Mouse (Mus musculus) CH12.LX (cell line): ENCODE results near the gene Fam71d. TPM values are rescaled to one million over a fixed set of nuclear protein-coding genes. Genes with fewer than 3 reads are reported as not detected.

Source experiments
- DNase-seq: peaks from one replicate; pipeline ENCODE4 v3.0.0-alpha.2; 2013; ENCODE audit errors: extremely low read depth
- H3K27ac ChIP-seq: 2 replicates; pipeline ENCODE4 v1.5.1; 2012; ENCODE audit warnings: low read depth, mild to moderate bottlenecking, control low read depth, moderate library complexity; ENCODE audit not compliant: insufficient read depth
- H3K27me3 ChIP-seq: replicated peaks from 2 replicates; pipeline ENCODE3; 2012; ENCODE audit warnings: inconsistent platforms
- H3K36me3 ChIP-seq, 2 experiments: replicated peaks in 1 of 2; 2 replicates each; pipeline versions ENCODE3 to v1.6.1; 2012; ENCODE audit warnings: inconsistent platforms in 1 of 2, low read length in 1 of 2, mild to moderate bottlenecking in 1 of 2, mixed read lengths in 1 of 2, moderate library complexity in 1 of 2; ENCODE audit not compliant: control insufficient read depth in 1 of 2, insufficient read depth in 1 of 2
- H3K4me1 ChIP-seq, 2 experiments: 2 replicates each; pipeline ENCODE4 v1.6.1; 2012; ENCODE audit warnings: inconsistent platforms in 1 of 2, moderate library complexity in 1 of 2; ENCODE audit not compliant: insufficient read depth in 2 of 2, control insufficient read depth in 1 of 2
- H3K4me2 ChIP-seq: 2 replicates; pipeline ENCODE4 v1.6.1; 2012; ENCODE audit warnings: low read depth, mild to moderate bottlenecking, control low read depth; ENCODE audit not compliant: poor library complexity, insufficient read depth, severe bottlenecking
- H3K4me3 ChIP-seq, 3 experiments: fragments of 150-350 bp in 1 of 3; sonication (generic) in 1 of 3; replicated peaks in 1 of 3; 2 replicates each; pipeline versions ENCODE3 to v1.5.1; 2011 to 2012; ENCODE audit warnings: low read depth in 2 of 3, low read length in 2 of 3, mild to moderate bottlenecking in 2 of 3, moderate library complexity in 2 of 3, control low read depth in 1 of 3, improper control_type of control experiment in 1 of 3, inconsistent platforms in 1 of 3, mixed read lengths in 1 of 3; ENCODE audit not compliant: poor library complexity in 1 of 3
- H3K79me2 ChIP-seq: replicated peaks from 2 replicates; pipeline ENCODE4 v1.6.1; 2012; ENCODE audit warnings: mild to moderate bottlenecking, moderate library complexity; ENCODE audit not compliant: control insufficient read depth, poor library complexity, insufficient read depth, severe bottlenecking; ENCODE audit errors: extremely low read depth
- H3K9ac ChIP-seq: 2 replicates; pipeline ENCODE4 v1.6.1; 2012; ENCODE audit warnings: low read depth, mild to moderate bottlenecking, control low read depth, moderate library complexity; ENCODE audit not compliant: insufficient read depth
- H3K9me3 ChIP-seq: replicated peaks from 2 replicates; pipeline ENCODE3; 2012; ENCODE audit warnings: low read length, inconsistent platforms, mixed read lengths
- CHD1 ChIP-seq: IDR thresholded peaks from 2 replicates; pipeline ENCODE4 v1.6.1; 2012; ENCODE audit warnings: low read depth, low read length, improper control_type of control experiment, inconsistent platforms
- CTCF ChIP-seq, 2 experiments: IDR thresholded peaks in 1 of 2; conservative IDR thresholded peaks in 1 of 2; 2 replicates each; pipeline ENCODE4 v1.5.1; 2011 to 2012; ENCODE audit warnings: low read depth in 2 of 2, low read length in 2 of 2, improper control_type of control experiment in 1 of 2, inconsistent platforms in 1 of 2, mild to moderate bottlenecking in 1 of 2, moderate library complexity in 1 of 2
- ELF1 ChIP-seq: IDR thresholded peaks from 2 replicates; pipeline ENCODE4 v1.6.1; 2014; ENCODE audit warnings: low read depth, mild to moderate bottlenecking, inconsistent platforms, low read length, improper control_type of control experiment
- EP300 ChIP-seq: IDR thresholded peaks from 2 replicates; pipeline ENCODE4 v1.6.1; 2011; ENCODE audit warnings: low read length, improper control_type of control experiment
- JUND ChIP-seq: conservative IDR thresholded peaks from 2 replicates; pipeline ENCODE4 v1.6.1; 2011; ENCODE audit warnings: low read depth, low read length, improper control_type of control experiment
- KAT2A ChIP-seq: IDR thresholded peaks from 2 replicates; pipeline ENCODE4 v1.6.1; 2012; ENCODE audit warnings: low read length, improper control_type of control experiment, inconsistent platforms; ENCODE audit not compliant: insufficient replicate concordance
- MAFK ChIP-seq: IDR thresholded peaks from 2 replicates; pipeline ENCODE4 v1.6.1; 2011; ENCODE audit warnings: low read length, improper control_type of control experiment; ENCODE audit not compliant: insufficient replicate concordance
- MYC ChIP-seq: IDR thresholded peaks from 2 replicates; pipeline ENCODE4 v1.6.1; 2011; ENCODE audit warnings: low read depth, mild to moderate bottlenecking, improper control_type of control experiment, low read length
- POLR2AphosphoS2 ChIP-seq: IDR thresholded peaks from 2 replicates; pipeline ENCODE4 v1.6.1; 2011; ENCODE audit warnings: low read depth, low read length, improper control_type of control experiment
- SIN3A ChIP-seq: IDR thresholded peaks from 2 replicates; pipeline ENCODE4 v1.6.1; 2012; ENCODE audit warnings: low read length, improper control_type of control experiment, inconsistent platforms
- TBP ChIP-seq: conservative IDR thresholded peaks from 2 replicates; pipeline ENCODE4 v1.6.1; 2011; ENCODE audit warnings: low read depth, low read length, improper control_type of control experiment
- ZC3H11A ChIP-seq: IDR thresholded peaks from 2 replicates; pipeline ENCODE4 v1.6.1; 2012; ENCODE audit warnings: low read depth, mild to moderate bottlenecking, inconsistent platforms, low read length, improper control_type of control experiment
- ZNF384 ChIP-seq: IDR thresholded peaks from 2 replicates; pipeline ENCODE4 v1.6.1; 2012; ENCODE audit warnings: low read depth, low read length, improper control_type of control experiment, inconsistent platforms
- dilution Hi-C: fragments of 300-500 bp; cut with MboI; formaldehyde crosslinking; loops from 2 replicates; pipeline ENCODE4 v1.14.3; 2020; ENCODE audit warnings: low sequenced_read_pairs; ENCODE audit not compliant: extremely low pct_unique_long_range_greater_than_20kb, extremely low pct_ligation_motif_present
- in situ Hi-C: fragments of 300-500 bp; cut with MboI; formaldehyde crosslinking; loops from 3 replicates; pipeline ENCODE4 v1.14.3; 2019; ENCODE audit warnings: low sequenced_read_pairs, low pct_ligation_motif_present, low pct_unique_long_range_greater_than_20kb, mixed read lengths
- polyA plus RNA-seq: library from polyadenylated mRNA; unstranded; fragments of >175 nt; gene quantifications from 2 replicates; pipeline ENCODE4 v1.2.1, GENCODE M21; 2012; ENCODE audit warnings: low read depth; ENCODE audit not compliant: insufficient read length
- total RNA-seq, 2 experiments: library from RNA; depleted of rRNA; stranded (reverse); fragments of 300-350 nt in 1 of 2; fragments of >200 nt in 1 of 2; gene quantifications; 2 replicates each; pipeline ENCODE4 v1.2.3; 2012 to 2014

The Fam71d gene
- total and polyA plus RNA-seq, 3 experiments = not detected

GRCm38 (mm10) chr12:78748557-78749377 lies 57.4 kb downstream of the Fam71d start, which contains the start of gene Mpp5 (continued):
- TF ChIP-seq CTCF (conservative IDR thresholded peaks at IDR 0.05 in 1 of 2, IDR thresholded peaks at IDR 0.05 in 1 of 2; ENCODE audit: low read depth in 2 of 2, low read length in 2 of 2) (no peak), MYC (no peak), KAT2A (no peak), TBP (no peak), ZNF384 (no peak), JUND (no peak), MAFK (no peak), POLR2AphosphoS2 (no peak)
- TF ChIP-seq, all 38 proteins: peak for 11

- no peak overlapping the region for H3K27ac ChIP-seq
- H3K9ac ChIP-seq = peak overlapping the region; percentile 75
- dilution Hi-C loops = no loop called here
- in situ Hi-C loops = no loop called here
- no peaks in the 10 kb centered on the region for H3K79me2 ChIP-seq
- no peaks in the 10 kb centered on the region for H3K9me3 ChIP-seq
- H3K27me3 ChIP-seq = peaks cover 9% of the 10 kb centered on the region
- peaks cover 0 to 4% of the 10 kb centered on the region in 2 experiments for H3K36me3 ChIP-seq
- DNase-seq = peak; percentile 34
- TF ChIP-seq MAFK = 0 out of 2 replicates have a peak, but pooled peaks have one; percentile 4
- no peak for TF ChIP-seq POLR2AphosphoS2
- 0 out of 2 replicates have a peak, but pooled peaks have one; percentile 22 for TF ChIP-seq CHD1
- peak; percentile 39 for TF ChIP-seq SIN3A
- peaks cover 0 to 10% of the 10 kb centered on the region in 2 experiments; a peak in 2 of 4 replicates for H3K4me1 ChIP-seq
- peak overlapping the region; percentile 97 for H3K4me2 ChIP-seq
- H3K4me3 ChIP-seq = peak overlapping the region; percentile 68 to 83 (median 71)
These were observed 58.1 kb downstream of the Fam71d start for GRCm38 (mm10) chr12:78749378-78749801.

- H3K36me3 ChIP-seq = no peaks in the 10 kb centered on the region
- no peak overlapping the region for H3K27ac ChIP-seq
- dilution Hi-C loops (no loop called here), in situ Hi-C loops (no loop called here)
- H3K9me3 ChIP-seq = no peaks in the 10 kb centered on the region
- H3K27me3 ChIP-seq = no peaks in the 10 kb centered on the region
- H3K79me2 ChIP-seq = peaks cover 2% of the 10 kb centered on the region; the same call in 1 of the 2 replicates
- H3K4me2 ChIP-seq = 0 out of 2 replicates have a peak overlapping the region, but pooled peaks have one; percentile 10
- peak; percentile 18 for DNase-seq
- TF ChIP-seq ELF1 (0 out of 2 replicates have a peak, but pooled peaks have one; percentile 25), EP300 (0 out of 2 replicates have a peak, but pooled peaks have one; percentile 10), ZC3H11A (no peak)
- H3K4me3 ChIP-seq = no peak overlapping the region
- peaks cover 0 to 10% of the 10 kb centered on the region in 2 experiments; a peak in 2 of 4 replicates for H3K4me1 ChIP-seq
- H3K9ac ChIP-seq = no peak overlapping the region
These were observed 70.6 kb downstream of the Fam71d start for GRCm38 (mm10) chr12:78761979-78762378.
